Mouse (Mus musculus) R1 (cell line): ENCODE results near the gene Cyp4f14.

ENCODE experiments used
- DNase-seq: peaks from one replicate; pipeline ENCODE4 v3.0.0-alpha.2; 2018; ENCODE audit warnings: low read depth, low spot score

The Cyp4f14 gene

GRCm38 (mm10) chr17:32917131-32917530 lies at the start of gene Cyp4f14:
TSS of gene Cyp4f14 (minus strand) at chr17:32917342.
- DNase-seq, result no peak

- peak; percentile 97 for DNase-seq
These were observed 48.6 kb upstream of the Cyp4f14 start, which contains the start of gene Zfp472 for GRCm38 (mm10) chr17:32965623-32966290. TSS of gene Zfp472 (plus strand) at chr17:32965814.

- DNase-seq, result no peak
These were observed 48.1 kb upstream of the Cyp4f14 start for GRCm38 (mm10) chr17:32965253-32965622.

- peak; percentile 95 for DNase-seq
These were observed 34.3 kb upstream of the Cyp4f14 start for GRCm38 (mm10) chr17:32951441-32951840.

GRCm38 (mm10) chr17:32951006-32951405 lies 33.9 kb upstream of the Cyp4f14 start:
- peak; percentile 15 for DNase-seq

GRCm38 (mm10) chr17:32950136-32950535 lies 33.0 kb upstream of the Cyp4f14 start:
- peak; percentile 87 for DNase-seq

- peak; percentile 99 for DNase-seq
These were observed 30.2 kb upstream of the Cyp4f14 start, which contains the start of gene Cyp4f13 for GRCm38 (mm10) chr17:32947215-32947914. TSS of gene Cyp4f13 (minus strand) at chr17:32947402.

GRCm38 (mm10) chr17:32946716-32947115 lies 29.6 kb upstream of the Cyp4f14 start:
- DNase-seq, result no peak

GRCm38 (mm10) chr17:32944402-32945035 lies 27.4 kb upstream of the Cyp4f14 start:
- DNase-seq, result peak; percentile 33

- no peak for DNase-seq
These were observed 26.5 kb upstream of the Cyp4f14 start for GRCm38 (mm10) chr17:32943661-32944060.

- DNase-seq, result no peak
These were observed 22.7 kb upstream of the Cyp4f14 start for GRCm38 (mm10) chr17:32939831-32940230.

- no peak for DNase-seq
These were observed 10.7 kb upstream of the Cyp4f14 start for GRCm38 (mm10) chr17:32927803-32928202.

GRCm38 (mm10) chr17:32924658-32925312 lies 7.6 kb upstream of the Cyp4f14 start:
- DNase-seq, result peak; percentile 87

- DNase-seq, result peak; percentile 57
These were observed 6.5 kb upstream of the Cyp4f14 start for GRCm38 (mm10) chr17:32923681-32924080.

- no peak for DNase-seq
These were observed 2.0 kb upstream of the Cyp4f14 start for GRCm38 (mm10) chr17:32919123-32919522.

GRCm38 (mm10) chr17:32916075-32916474 lies 1.1 kb downstream of the Cyp4f14 start:
- no peak for DNase-seq

GRCm38 (mm10) chr17:32906172-32906571 lies 11.0 kb downstream of the Cyp4f14 start:
- no peak for DNase-seq

GRCm38 (mm10) chr17:32905239-32905638 lies 11.9 kb downstream of the Cyp4f14 start:
- peak; percentile 91 for DNase-seq

GRCm38 (mm10) chr17:32904414-32904813 lies 12.7 kb downstream of the Cyp4f14 start:
- DNase-seq, result peak; percentile 70

GRCm38 (mm10) chr17:32901751-32902525 lies 15.2 kb downstream of the Cyp4f14 start:
- peak; percentile 87 for DNase-seq

- peak; percentile 52 for DNase-seq
These were observed 21.7 kb downstream of the Cyp4f14 start for GRCm38 (mm10) chr17:32895421-32895820.
